Mouse (Mus musculus) hindbrain, embryonic 16.5 days (tissue): ENCODE data around the gene Hbq1a. TPM values are rescaled to one million over a fixed set of nuclear protein-coding genes. Genes with fewer than 3 reads are reported as not detected.

ENCODE experiments used
- ATAC-seq: fragments of 200-750 bp; cut with Nextera tagmentation; 2 replicates; pipeline ENCODE4 v1.8.0; 2017; ENCODE audit warnings: moderate TSS enrichment, moderate library complexity
- H3K27ac ChIP-seq: fragments of 300-500 bp; sonication (generic); 2 replicates; pipeline ENCODE4 v1.5.1; 2014; ENCODE audit warnings: low read depth, mild to moderate bottlenecking, control low read depth, low read length, moderate library complexity
- H3K27me3 ChIP-seq: fragments of 300-500 bp; sonication (generic); replicated peaks from 2 replicates; pipeline ENCODE4 v1.6.1; 2014; ENCODE audit warnings: low read length; ENCODE audit not compliant: control insufficient read depth, insufficient read depth
- H3K36me3 ChIP-seq: fragments of 300-500 bp; sonication (generic); 2 replicates; pipeline ENCODE4 v1.6.1; 2014; ENCODE audit warnings: mild to moderate bottlenecking, low read length, moderate library complexity, mixed read lengths; ENCODE audit not compliant: control insufficient read depth, insufficient read depth
- H3K4me1 ChIP-seq: fragments of 300-500 bp; sonication (generic); 2 replicates; pipeline ENCODE4 v1.6.1; 2014; ENCODE audit warnings: low read depth, low read length; ENCODE audit not compliant: control insufficient read depth, insufficient read depth
- H3K4me2 ChIP-seq: fragments of 300-500 bp; sonication (generic); 2 replicates; pipeline ENCODE4 v1.6.1; 2014; ENCODE audit warnings: mild to moderate bottlenecking, low read length, control low read depth, moderate library complexity
- H3K4me3 ChIP-seq: fragments of 300-500 bp; sonication (generic); 2 replicates; pipeline ENCODE4 v1.5.1; 2014; ENCODE audit warnings: mild to moderate bottlenecking, low read length, control low read depth, moderate library complexity
- H3K9ac ChIP-seq: fragments of 300-500 bp; sonication (generic); 2 replicates; pipeline ENCODE4 v1.6.1; 2014; ENCODE audit warnings: low read depth, mild to moderate bottlenecking, control low read depth, low read length, moderate library complexity
- H3K9me3 ChIP-seq: fragments of 300-500 bp; sonication (generic); 2 replicates; pipeline ENCODE4 v1.6.1; 2014; ENCODE audit warnings: mild to moderate bottlenecking, low read length, moderate library complexity; ENCODE audit not compliant: control insufficient read depth
- WGBS: fragments of 180-500 bp; shearing (Covaris S2); extraction: QIAGEN DNeasy Blood & Tissue Kit; methylation state at CpG from one replicate; pipeline ENCODE4 v1.1.7; 2014; 5-methylcytosine and 5-hydroxymethylcytosine counted together
- polyA plus RNA-seq: library from polyadenylated mRNA; unstranded; fragments of >200 nt; fragmentation: Nextera tagmentation; extraction: Ambion mirVana; gene quantifications from 2 replicates; pipeline ENCODE4 v1.2.1, GENCODE M21; 2015

Hbq1a gene
- polyA plus RNA-seq, 1 experiment from 2014 or later, result 2.0 TPM

DNA sequence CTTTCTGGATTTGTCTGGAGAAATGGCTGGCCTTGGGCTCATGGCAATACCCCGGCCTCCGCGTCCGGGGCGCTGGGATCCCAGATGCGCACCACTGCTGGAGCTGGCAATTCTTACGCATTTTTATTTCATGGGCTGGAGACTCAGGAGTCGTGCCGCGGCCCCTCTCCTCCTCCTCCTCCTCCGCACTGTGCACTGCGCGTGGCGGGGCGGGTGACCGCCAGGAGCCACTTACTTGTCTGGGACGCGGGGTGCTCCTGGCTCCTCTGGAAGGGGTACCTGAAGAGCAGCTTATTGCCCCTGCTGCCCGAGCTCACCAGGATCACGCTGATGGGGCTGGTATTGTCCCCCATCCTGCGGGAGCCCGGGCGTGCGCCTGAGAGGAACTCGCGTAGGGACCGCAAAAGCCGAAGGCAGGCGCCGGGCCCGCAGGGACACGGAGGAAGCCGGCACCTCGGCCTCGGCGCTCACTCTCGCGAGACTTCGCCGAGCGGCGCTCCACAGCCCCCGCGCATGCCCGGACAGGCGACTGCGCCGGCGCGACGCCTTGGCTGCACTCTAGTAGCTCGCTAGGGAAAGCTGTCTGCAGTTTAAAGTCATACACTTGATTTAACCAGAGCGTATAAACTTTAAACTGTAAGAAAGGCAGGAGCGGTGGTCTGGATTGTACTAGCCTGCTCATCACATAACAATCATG lies 32.5 kb upstream of the Hbq1a start, which contains the start of gene Nprl3:
Gene Nprl3, minus strand, starts transcription at position 520 of the 697 bp plus-strand sequence.
- peak within 1 kb of the TSS; percentile 90 for H3K4me3 ChIP-seq
- peak within 1 kb of the TSS; percentile 68 for H3K4me2 ChIP-seq
- peak; percentile 99 for ATAC-seq
- no peaks in the 10 kb centered on the region for H3K36me3 ChIP-seq
- peak within 1 kb of the TSS; percentile 93 for H3K9ac ChIP-seq
- H3K4me1 ChIP-seq, result peaks cover 10% of the 10 kb centered on the region
- WGBS, result under 1% methylated on average over 54 of the region's 54 CpGs
- no peaks in the 10 kb centered on the region for H3K27me3 ChIP-seq
- H3K27ac ChIP-seq, result peak within 1 kb of the TSS; percentile 94
- no peaks in the 10 kb centered on the region for H3K9me3 ChIP-seq

DNA sequence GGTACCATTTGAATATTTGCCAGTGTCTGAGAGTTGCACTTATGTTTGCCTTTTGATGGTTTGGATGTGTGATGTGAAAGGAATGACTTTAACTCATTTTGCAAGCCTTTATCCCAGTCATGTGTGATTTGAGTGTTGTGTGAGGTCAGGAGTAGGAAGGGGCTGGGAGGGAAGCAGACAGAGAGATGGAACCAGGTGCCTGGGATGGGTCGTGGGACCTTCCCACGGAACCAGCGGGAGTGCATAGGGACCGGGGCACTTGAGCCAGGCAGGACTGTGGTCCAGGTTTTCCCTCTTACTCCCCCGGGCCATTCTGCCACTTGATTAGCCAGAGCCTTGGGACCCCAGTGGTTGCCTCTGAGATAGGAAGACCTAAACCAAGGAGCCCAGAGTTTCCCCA lies 31.9 kb upstream of the Hbq1a start:
- H3K4me3 ChIP-seq, result peak overlapping the region; percentile 90
- no peaks in the 10 kb centered on the region for H3K9me3 ChIP-seq
- H3K27ac ChIP-seq, result peak overlapping the region; percentile 67
- H3K4me1 ChIP-seq, result peaks cover 10% of the 10 kb centered on the region
- ATAC-seq, result peak; percentile 50
- H3K4me2 ChIP-seq, result peak overlapping the region; percentile 68
- H3K9ac ChIP-seq, result peak overlapping the region; percentile 93
- H3K36me3 ChIP-seq, result no peaks in the 10 kb centered on the region
- no peaks in the 10 kb centered on the region for H3K27me3 ChIP-seq
- WGBS, result 26% methylated on average over 5 of the region's 5 CpGs

DNA sequence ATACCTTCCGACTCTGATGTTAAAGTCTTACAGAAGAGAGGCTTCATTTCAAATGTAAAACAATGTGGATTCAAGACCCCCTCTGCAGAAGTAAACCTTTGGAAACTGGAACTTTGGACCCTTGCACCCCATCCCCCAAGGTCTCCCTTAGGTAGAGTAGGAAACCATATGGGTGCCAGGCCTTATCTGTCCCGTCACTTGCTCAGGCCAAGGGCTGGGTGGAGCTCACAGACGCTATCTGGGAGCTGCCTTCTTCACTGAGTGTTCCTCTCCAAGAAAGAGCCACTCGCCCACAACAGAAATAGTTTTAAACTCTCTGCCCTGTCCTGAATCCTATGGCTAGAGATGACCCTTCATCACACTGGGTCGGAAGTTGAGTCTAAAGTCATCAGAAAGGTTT lies 30.9 kb upstream of the Hbq1a start:
- Histone ChIP-seq H3K9ac (no peak overlapping the region), H3K27me3 (no peaks in the 10 kb centered on the region), H3K36me3 (no peaks in the 10 kb centered on the region), H3K4me1 (peaks cover 10% of the 10 kb centered on the region), H3K9me3 (no peaks in the 10 kb centered on the region), H3K27ac (no peak overlapping the region), H3K4me3 (no peak overlapping the region), H3K4me2 (no peak overlapping the region)
- no peak for ATAC-seq
- 90% methylated on average over 5 of the region's 5 CpGs for WGBS

DNA sequence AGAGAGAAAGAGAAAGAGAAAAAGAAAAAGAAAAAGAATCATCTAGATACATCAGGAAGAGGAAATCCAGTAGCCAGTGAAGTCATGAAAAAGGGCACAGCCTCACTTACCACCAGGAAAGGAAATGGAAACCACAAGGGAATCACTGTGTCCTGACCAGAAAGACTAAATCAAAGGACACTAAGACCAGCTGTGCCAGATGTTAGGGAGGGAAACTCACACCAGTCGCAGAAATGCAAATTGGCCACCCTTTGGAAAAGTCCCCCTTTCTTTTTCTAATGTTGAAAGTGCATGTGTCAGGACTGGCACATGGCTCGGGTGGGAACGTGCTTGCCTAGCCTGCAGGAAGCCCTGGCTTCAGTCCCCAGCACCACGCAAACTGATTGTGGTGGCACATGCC lies 28.7 kb upstream of the Hbq1a start:
- WGBS, result 48% methylated on average over 4 of the region's 4 CpGs
- no peak overlapping the region for H3K27ac ChIP-seq
- no peak overlapping the region for H3K9ac ChIP-seq
- no peaks in the 10 kb centered on the region for H3K36me3 ChIP-seq
- no peak overlapping the region for H3K4me2 ChIP-seq
- H3K4me3 ChIP-seq, result no peak overlapping the region
- H3K27me3 ChIP-seq, result no peaks in the 10 kb centered on the region
- no peaks in the 10 kb centered on the region for H3K9me3 ChIP-seq
- no peak for ATAC-seq
- peaks cover 7% of the 10 kb centered on the region for H3K4me1 ChIP-seq

DNA sequence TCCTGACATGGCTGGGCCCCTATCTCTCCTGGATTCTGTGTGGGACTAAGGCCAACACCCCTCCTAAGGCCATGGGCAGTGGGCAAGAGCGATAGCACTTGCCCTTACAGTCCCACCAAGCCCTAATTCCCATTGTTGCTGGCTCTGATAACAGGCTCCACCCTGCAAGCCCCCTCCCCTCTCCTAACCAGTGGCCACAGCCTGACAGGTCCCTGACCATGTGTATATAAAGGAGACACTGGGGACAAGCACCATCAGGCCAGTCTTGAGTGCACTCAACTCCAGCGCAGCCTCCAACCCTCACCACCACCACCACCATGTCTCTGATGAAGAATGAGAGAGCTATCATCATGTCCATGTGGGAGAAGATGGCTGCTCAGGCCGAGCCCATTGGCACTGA lies 23.5 kb upstream of the Hbq1a start, which contains the start of gene Hba-x:
Gene Hba-x, plus strand, starts transcription at position 54 of the 400 bp plus-strand sequence.
- no peaks in the 10 kb centered on the region for H3K36me3 ChIP-seq
- H3K27me3 ChIP-seq, result no peaks in the 10 kb centered on the region; the same call in 1 of the 2 replicates
- H3K4me1 ChIP-seq, result no peaks in the 10 kb centered on the region
- 86% methylated on average over 3 of the region's 3 CpGs for WGBS
- no peak within 1 kb of the TSS for H3K4me3 ChIP-seq
- H3K4me2 ChIP-seq, result no peak within 1 kb of the TSS
- no peak for ATAC-seq
- H3K9me3 ChIP-seq, result no peaks in the 10 kb centered on the region
- no peak within 1 kb of the TSS for H3K9ac ChIP-seq
- no peak within 1 kb of the TSS for H3K27ac ChIP-seq

DNA sequence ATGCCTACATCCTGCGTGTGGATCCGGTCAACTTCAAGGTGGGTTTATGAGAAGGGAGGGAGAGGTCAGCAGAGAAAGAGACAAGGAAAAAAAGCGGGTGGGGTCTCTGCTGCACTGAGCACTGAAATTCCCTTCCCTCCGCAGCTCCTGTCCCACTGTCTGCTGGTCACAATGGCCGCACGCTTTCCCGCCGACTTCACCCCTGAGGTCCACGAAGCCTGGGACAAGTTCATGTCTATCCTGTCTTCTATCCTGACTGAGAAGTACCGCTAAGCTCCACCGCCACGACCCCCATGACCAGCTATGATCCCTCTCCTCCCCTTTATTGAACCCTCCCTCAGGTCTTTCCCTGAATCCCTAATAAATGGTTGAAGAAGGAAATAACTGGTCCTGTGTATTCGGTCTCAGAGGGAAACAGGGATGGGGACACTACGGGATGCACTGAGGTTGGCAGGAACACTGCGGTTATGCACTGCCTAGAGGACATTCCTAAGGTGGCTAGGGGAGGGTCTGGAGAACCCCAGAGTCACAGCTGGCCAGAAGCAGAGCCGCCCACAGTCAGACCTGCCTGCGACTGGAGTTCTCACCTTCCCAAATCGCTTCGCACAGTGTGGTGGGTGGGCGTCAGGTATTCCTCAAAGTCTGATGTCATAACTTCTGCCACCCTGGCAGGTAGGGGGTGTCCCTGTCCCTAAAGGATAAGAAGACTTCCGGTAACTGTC lies 22.0 kb upstream of the Hbq1a start:
- Histone ChIP-seq H3K9ac (no peak overlapping the region), H3K4me3 (no peak overlapping the region), H3K27me3 (no peaks in the 10 kb centered on the region; the same call in 1 of the 2 replicates), H3K36me3 (no peaks in the 10 kb centered on the region), H3K4me1 (no peaks in the 10 kb centered on the region), H3K9me3 (no peaks in the 10 kb centered on the region), H3K4me2 (no peak overlapping the region), H3K27ac (no peak overlapping the region)
- ATAC-seq, result no peak
- 73% methylated on average over 21 of the region's 21 CpGs for WGBS

DNA sequence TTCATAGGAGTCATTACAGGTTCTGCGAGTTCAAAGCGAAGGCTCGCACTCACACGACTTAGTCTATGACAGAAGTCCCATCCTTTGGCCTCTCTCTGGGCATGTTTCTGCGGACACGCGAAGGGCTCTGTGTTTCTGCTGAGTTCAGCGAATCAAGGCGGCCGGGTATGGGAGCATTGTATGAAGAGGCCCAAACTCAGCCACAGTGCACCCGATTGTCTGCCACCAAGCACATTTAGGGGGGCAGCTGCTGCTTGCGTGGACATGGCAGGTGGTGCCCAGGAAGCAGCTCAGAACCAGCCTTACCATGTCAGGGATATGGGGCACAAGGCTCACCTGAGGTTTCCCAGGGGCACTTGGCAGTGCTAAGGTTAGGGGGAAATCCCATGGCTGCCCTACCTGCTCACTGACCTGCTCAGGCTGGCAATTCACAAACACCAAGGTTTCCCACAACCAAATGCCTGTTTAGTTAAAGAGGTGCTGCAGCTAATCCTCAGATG lies 21.4 kb upstream of the Hbq1a start:
- Histone ChIP-seq H3K36me3 (no peaks in the 10 kb centered on the region), H3K4me2 (no peak overlapping the region), H3K9ac (no peak overlapping the region), H3K27me3 (no peaks in the 10 kb centered on the region; the same call in 1 of the 2 replicates), H3K4me1 (no peaks in the 10 kb centered on the region), H3K9me3 (no peaks in the 10 kb centered on the region), H3K4me3 (no peak overlapping the region), H3K27ac (no peak overlapping the region)
- 82% methylated on average over 12 of the region's 12 CpGs for WGBS
- ATAC-seq, result no peak

DNA sequence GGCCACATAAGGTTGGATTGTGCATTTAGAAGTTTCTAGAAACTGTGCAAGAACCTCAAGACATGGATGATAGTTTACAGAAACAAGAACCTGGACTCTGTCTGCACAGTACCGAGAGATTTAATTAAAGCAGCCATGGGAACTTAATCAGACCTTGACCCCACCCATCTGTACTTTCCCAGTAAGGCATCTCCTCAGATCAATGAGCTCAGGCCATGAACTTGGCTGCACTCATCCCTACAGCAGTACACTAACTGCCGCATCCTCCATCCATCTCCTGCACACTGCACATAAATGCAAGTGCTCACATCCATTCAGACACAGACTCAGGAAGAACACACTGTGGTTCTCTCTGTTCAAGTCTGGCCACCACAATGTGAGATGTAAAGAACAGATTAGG lies 19.2 kb upstream of the Hbq1a start:
- no peaks in the 10 kb centered on the region for H3K36me3 ChIP-seq
- H3K4me2 ChIP-seq, result no peak overlapping the region
- H3K9ac ChIP-seq, result no peak overlapping the region
- 64% methylated on average over 2 of the region's 2 CpGs for WGBS
- H3K4me3 ChIP-seq, result no peak overlapping the region
- H3K9me3 ChIP-seq, result no peaks in the 10 kb centered on the region
- no peak overlapping the region for H3K27ac ChIP-seq
- no peak for ATAC-seq
- no peaks in the 10 kb centered on the region for H3K4me1 ChIP-seq
- H3K27me3 ChIP-seq, result no peaks in the 10 kb centered on the region; the same call in 1 of the 2 replicates

DNA sequence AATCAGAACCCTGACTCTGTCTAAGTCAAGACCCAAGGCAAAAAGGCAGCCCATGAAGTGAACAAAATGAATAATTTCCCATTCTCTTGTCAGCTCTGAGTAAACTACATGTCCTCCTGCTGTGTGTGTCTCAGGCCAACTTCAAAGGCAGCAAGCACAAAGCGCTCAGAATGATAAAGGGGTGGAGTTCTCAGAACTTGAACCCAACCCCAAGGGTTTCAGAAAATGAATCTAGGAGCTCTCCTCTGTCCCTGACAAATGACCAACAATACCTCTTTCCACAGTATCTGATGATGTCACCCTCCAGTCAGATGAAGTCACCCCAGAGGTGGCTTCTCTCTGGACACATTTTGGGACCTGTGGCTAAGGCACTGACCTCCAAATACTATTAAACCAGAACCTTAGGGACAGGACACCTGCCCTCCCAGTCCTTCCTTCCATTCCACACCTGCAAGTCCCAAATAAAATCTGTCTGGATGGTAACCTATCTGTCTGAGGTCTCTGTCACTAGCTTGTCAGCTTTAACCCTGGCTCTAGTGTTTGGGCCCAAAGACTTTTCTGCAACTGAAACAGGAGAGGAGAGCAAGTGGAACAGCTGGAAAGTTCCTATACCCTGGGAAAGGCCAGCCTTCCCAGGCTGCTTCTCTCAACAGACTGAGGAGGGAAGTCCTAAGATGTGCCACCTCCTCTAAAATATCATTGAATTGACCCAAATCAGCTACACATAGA lies 18.3 kb upstream of the Hbq1a start:
- WGBS, result 80% methylated on average over 1 of the region's 1 CpGs
- Histone ChIP-seq H3K27me3 (no peaks in the 10 kb centered on the region; the same call in 1 of the 2 replicates), H3K9me3 (no peaks in the 10 kb centered on the region)

More for the DNA sequence above, 18.3 kb upstream of the Hbq1a start:
- H3K4me1 ChIP-seq, result no peaks in the 10 kb centered on the region
- H3K4me3 ChIP-seq, result no peak overlapping the region
- ATAC-seq, result no peak
- H3K4me2 ChIP-seq, result no peak overlapping the region
- H3K9ac ChIP-seq, result no peak overlapping the region
- no peaks in the 10 kb centered on the region for H3K36me3 ChIP-seq
- H3K27ac ChIP-seq, result no peak overlapping the region
